Mouse (Mus musculus) v-Abl transformed pro-B cells (cell line): ENCODE measurements around the gene Fbxo2.
"Not testable (repeated sequence)": the region's sequence is repeated elsewhere in the genome, so short reads cannot be mapped to it uniquely, and the experiment has no call there.

Source experiments
- in situ Hi-C, 2 experiments: fragments of 400-800 bp; cut with MboI; formaldehyde crosslinking; loops; one replicate each; pipeline ENCODE4 v1.15.1; 2025; ENCODE audit not compliant: unreplicated experiment in 2 of 2

Gene Fbxo2

DNA sequence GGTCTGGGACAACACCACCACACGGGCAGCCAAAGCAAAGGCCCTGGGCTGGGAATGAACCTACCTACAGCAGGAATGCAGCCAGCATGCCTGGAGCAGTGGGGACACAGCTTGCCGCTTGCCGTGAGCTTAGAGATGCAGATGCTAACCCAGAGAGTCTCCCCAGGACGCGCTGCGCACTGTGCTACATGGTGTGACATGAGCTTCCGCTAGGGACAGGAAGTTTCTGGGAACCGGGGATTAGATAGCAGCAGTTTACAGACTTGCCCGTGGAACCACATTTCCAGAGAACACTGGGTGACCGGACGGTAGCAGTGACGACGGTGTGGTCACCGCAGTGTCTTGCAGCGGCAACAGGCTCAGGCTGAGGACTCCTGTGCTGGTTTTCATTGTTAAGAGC is 9.2 kb downstream of the Fbxo2 start:
- in situ Hi-C loops, result loop anchor here in 1 of 2 experiments (5.0 kb wide), 1 partner anchor 57 kb away; no protein-coding TSS in a partner anchor

DNA sequence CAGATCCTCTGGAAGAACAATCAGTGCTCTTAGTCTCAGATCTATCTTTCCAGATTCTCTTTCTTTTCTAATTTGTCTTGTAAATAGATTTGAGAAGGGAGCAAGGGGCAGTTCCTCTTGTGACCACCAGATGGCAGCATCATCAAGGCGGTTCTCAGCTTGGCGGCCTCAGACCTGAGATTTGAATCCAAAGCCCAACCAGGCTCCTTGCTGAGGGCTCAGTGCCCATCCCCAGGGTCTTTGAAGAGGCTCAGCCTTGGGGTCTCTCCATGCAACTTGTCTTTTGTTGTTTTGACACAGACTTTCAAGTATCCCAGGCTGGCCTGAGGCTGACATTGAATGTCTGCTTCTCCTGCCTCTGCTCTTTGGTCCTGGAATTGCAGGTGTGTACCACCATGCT is 10.4 kb downstream of the Fbxo2 start:
- in situ Hi-C loops, result loop anchor here (5.0 to 10.0 kb wide), 3 partner anchors 256 to 436 kb away; no protein-coding TSS in a partner anchor

DNA sequence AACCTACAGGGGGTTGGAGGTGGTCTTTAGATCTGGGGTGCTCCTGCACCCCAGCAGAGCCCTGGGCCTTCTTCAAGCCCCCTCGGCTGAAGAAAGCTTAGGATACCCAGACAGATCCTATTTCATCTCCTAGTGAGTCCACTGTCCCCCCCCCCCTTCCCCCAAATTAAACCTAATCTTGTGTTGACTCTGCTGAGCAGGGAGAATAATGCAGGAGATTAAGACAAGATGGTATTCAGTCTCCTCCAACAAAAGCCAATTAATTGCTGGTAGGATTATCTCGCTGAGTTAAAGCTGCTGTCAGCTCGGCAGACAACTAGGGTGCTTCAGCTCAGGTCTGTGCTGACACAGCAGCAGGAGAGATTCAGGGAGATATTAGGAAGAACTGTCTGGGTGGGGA is 10.8 kb downstream of the Fbxo2 start:
- in situ Hi-C loops, result loop anchor here (5.0 to 10.0 kb wide), 3 partner anchors 256 to 436 kb away; no protein-coding TSS in a partner anchor

DNA sequence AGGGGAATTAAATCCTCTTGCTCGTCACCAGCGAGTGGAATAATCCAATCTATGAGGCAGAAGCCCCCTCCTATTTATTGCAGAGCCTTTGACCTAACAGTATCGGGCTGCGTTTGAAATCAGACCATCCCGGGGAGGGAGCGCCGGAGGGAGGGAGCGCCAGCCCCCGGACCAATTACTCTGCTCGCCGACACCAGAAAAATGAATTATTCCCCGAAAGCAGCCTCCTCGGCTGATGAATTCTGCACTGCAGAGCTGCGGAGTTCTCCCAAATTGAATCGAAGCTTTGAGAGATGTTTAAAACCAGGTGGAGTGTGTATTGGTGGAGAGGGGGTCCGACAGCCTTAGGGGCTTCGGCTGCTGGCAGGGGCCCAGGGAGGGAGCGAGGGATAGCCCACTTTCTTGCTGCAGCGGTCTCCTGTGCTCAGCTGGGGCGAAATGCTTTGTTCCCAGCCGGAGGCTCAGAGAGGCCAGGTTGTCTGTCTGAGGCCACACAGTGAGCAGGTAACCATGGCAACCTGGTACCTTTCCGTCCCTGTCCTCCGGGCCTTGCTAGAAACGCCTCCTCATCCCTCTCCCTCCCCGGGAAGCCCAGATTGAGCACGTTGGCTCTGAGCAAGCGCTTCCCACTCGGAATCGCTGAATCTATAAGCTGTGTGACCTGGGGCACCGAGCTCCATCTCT is 13.5 kb downstream of the Fbxo2 start:
- in situ Hi-C loops, result loop anchor here (5.0 to 10.0 kb wide), 3 partner anchors 253 to 433 kb away; no protein-coding TSS in a partner anchor

DNA sequence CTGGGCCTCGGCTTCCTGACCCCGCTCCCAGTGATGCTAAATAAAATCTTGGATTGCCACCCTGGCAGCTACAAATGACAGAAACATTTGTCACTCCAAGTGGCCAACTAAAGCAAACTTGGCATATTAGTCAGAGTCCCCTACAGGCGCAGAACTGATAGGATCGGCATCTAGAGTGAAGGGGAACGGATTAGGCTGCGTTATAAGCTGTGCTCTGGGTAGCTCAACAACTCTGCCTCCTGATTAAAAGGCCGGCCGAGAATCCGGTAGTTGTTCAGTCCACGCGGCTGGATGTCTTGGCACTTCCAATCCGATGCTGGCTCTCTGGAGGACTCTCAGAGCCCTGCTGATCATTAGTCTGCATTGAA is 14.1 kb downstream of the Fbxo2 start:
- in situ Hi-C loops, result loop anchor here (5.0 to 10.0 kb wide), 3 partner anchors 253 to 433 kb away; no protein-coding TSS in a partner anchor

DNA sequence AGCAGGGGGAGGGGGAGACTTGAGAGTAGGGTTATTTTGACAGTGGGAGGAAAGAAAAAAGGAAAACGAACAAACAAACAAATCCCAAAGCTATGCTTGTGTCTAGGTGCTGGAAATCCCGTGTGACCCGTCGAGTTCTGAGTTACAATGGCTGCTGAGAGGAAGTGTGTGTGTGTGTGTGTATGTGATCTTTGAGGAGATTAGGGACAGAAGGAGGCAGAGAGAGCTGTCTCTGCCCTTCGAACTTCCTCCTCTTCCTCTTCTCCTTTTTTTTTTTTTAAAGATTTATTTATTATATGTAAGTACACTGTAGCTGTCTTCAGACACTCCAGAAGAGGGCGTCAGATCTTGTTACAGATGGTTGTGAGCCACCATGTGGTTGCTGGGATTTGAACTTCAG is 16.2 kb downstream of the Fbxo2 start:
- in situ Hi-C loops, result loop anchor here in 1 of 2 experiments (10.0 kb wide), 1 partner anchor 288 kb away; no protein-coding TSS in a partner anchor

DNA sequence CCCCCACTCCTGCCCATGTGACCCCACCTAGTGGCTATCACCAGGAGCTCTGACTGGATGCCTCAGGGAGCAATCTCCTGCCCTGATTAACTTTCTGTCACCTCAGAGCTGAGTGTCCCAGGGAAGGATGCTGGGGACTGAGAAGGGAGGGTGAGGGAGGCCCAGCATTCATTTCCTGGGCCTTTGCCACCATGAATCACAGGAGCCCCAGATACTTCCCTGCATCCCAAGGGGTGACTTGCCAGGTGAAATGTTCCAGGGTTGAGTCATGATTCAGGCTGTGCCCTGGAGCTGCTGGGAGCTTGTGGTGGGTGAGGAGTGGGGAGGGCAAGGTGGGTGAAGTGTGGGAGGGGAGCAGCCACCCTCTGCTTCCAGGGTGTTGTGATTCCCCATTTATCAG is 17.3 kb downstream of the Fbxo2 start:
- in situ Hi-C loops, result loop anchor here in 1 of 2 experiments (10.0 kb wide), 1 partner anchor 287 kb away; no protein-coding TSS in a partner anchor

DNA sequence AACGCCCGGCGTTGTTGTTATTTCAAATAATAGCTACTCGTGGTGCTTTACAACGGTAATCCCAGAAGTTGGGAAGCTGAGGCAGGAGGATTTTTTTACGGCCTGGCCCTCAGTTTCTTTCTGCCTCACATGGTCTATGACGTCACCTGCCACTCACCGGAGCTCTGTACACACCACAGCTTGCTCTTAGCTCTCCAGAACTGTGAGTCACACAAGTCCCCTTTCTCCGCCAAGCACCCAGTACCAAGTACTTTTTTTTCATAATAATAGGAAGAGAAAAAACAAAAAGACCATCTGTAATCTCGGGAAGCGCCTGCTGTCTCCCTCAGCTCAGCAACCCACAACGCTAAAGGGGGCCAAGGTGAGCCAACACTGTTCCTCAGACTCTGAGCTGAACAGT is 21.1 kb downstream of the Fbxo2 start:
- in situ Hi-C loops, result no loop called here

DNA sequence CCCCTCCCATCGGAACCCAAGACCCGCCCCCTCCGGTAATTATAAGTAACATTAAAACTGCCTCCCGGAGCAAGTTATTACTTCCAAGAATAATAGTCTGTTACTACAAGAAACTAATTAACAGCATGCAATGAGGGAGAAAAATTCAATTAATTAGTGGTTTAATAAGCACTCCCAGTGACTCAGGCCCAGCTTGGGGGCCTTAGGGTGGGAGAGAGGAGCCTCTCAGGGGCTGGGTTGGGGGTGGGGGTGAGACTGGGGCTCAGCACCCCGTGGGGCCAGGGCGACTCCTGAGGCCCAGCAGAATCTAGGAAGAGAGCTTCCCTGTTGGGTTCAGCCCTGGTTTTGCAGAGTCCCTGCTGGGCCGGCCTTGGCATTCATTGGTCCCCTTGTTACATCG is 21.9 kb downstream of the Fbxo2 start:
- in situ Hi-C loops, result no loop called here

DNA sequence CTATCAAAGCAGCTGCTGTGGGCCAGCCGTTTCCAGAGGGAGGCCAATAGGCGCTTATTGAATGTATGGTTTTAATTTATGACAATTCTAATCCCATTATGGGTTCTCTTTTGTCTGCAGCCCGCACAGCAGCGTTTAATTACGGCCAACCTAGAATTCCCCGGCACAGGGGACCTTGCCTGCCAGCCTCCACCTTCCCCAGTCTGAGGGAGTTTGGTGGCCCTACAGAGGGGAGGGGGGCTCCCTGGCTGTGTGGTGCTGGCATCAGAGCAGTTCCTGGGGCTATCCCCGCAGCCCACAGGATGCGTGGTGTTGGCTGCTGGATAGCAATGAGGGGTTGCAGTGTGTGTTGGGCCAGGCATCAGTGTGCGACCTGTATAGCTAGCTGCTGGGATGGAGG is 24.1 kb downstream of the Fbxo2 start:
- in situ Hi-C loops, result no loop called here

DNA sequence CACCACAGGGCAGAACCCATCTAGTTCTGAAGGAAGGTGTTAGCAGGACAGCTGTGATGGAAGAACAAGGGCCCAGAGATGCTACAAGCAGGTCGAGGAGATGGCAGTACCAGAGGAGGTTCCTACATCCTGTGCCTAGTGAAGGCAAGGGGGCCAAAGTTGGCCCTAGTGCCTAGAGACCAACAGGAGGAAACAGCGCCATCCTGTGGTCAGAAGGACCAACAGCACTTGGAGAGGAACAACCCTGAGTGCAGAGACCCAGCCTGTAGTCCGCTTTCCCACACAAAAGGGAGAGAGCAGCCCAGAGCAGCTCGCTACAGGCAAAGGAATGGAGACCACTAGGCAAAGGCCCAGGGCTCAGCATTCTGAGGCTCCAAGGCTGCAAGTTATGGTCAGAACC is 25.4 kb downstream of the Fbxo2 start:
- in situ Hi-C loops, result no loop called here

DNA sequence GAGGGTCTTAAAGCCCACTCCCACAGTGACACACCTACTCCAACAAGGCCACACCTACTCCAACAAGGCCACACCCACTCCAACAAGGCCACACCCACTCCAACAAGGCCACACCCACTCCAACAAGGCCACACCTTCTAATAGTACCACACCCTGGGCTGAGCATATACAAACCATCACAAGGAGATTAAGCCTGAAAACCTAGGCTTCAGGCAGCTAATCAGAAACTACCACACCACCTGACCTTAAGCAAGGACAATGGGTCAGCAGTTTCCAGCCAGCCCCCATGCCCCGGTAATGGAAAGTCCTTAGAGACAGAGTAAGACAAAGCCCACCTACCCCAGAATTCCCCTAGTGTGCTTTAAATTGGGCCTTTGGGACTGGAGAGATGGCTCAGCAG is 28.3 kb downstream of the Fbxo2 start:
- in situ Hi-C loops, result not testable (repeated sequence)

DNA sequence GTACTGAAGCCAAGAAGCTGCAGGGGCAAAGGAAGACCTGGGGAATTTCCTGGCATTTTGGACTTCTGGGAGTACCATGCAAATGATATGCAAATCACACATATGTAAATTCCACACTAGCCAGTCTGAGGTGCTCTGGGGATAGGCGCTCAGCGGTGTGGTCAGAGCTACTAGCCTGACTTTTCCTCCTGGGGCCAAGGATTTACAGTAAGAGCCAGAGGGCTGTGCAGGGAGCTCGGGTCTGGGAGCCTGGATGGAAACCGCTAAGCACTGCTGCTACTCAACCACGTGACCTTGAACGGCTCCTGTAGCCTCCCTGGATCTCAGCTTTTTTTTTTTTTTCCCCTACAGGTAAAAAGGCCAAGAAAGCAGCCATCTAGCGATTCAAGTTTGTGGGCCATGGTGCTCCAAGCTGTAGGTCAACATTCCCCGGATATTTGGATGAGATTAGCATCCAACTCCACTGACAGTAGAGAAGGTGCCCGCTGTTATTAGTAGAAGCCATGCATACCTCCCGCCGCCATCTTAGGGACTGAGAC is 32.4 kb downstream of the Fbxo2 start:
- in situ Hi-C loops, result no loop called here

DNA sequence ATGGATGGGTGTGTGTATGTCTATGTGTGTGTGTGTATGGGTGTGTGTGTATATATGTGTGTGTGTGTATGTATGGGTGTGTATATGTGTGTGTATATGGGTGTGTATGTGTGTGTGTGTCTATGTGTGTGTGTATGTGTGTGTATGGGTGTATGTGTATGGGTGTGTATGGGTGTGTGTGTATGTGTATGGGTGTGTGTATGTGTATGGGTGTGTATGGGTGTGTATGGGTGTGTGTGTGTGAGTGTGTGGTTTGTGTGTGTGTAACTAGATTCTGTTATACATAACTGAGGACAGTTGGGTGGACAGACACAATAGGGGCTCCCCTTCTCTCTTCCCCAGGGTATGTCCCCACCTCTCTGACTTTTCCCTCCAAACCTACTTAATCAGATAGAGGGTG is 34.0 kb downstream of the Fbxo2 start:
- in situ Hi-C loops, result no loop called here

DNA sequence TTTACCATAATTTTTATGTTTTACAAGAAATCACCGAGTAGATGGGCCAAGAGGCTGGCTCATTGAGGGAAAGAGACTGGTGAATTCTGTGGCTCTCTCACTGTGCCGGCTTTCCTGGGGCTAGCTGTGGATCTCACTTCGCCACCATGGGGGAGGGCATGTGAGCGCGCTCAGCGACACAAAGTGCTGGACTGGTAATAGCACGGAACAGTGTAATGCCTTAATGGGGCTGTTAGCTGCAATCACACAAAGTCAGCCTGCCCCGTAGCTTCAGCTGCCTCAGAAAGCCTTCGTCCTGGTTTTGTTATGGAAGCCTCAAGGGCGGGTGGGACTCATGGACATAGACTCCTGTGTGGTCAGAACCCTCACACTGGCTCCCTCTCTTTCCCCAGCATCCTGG is 38.3 kb downstream of the Fbxo2 start:
- in situ Hi-C loops, result no loop called here

DNA sequence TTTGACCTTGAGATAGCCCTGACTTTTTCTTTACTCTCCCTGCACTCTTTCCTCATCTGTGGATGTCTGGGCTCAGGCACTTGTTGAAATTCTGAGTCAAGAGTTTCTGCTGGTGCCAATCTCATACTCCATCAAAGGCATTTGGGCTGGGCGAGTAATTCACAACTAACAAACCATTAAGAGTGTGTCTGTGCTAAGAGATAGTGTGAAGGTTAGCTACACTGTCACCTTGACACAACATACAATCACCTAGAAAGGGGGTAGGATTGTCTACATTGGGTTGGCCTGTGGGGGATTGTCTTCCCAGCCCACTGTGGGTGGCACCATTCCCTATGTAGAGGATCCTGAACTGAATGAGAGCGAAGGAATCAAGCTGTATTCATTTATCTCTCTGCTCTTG is 43.1 kb downstream of the Fbxo2 start:
- in situ Hi-C loops, result no loop called here

DNA sequence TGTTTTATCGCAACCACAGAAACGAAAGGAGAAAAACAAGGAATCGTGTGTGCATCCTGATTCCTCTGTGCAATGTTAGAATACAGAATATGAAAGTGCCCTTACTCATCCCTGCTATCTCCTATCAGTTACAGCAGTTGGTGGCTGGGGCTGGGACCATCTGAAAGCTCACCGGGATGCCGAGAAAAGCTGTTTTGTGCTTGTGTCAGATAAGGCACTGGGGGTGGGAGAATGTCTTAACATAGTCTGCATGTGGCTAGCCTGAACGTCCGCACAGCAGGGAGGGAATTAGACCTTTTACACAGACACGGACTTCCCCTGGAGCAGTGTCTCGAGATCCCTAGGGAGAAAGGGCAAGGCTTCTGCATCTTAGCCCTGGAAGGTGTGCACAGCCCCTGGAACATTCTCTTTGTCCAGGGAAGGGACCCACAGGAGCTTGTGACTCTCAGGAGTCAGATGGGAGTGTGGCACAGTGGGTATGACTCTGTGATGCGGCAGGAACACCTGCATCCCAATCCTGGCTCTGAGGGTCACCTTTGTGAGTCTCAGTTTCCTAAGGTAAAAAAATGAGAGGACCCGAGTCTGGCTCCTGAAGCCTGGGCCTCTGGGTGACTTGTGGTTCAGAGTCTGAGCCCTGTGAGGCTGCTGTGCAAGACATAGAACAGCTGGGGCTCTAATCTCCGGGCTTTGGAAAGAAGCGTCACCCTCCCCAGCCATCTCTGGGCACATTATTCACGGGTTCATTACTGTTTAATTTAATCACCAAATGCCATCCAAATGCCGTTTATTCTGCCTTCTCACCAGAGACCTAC is 43.8 kb downstream of the Fbxo2 start:
- in situ Hi-C loops, result no loop called here

DNA sequence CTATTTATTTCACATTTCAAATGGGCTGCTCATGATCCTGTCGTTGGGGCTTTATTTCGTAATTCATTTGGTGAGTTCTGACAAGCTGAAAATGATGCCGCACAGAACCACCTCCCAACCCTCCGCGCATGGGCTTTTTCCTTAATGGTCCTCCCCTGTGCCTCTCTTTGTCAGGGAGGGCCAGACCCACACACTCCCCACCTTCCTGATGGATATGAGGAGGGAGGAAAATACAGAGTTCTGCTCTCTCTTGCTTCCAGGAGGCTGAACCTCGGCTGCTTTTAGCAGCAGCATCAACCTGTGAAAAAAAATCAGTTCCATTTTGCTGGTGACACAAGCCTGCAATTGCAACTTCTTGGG is 44.4 kb downstream of the Fbxo2 start:
- in situ Hi-C loops, result no loop called here

DNA sequence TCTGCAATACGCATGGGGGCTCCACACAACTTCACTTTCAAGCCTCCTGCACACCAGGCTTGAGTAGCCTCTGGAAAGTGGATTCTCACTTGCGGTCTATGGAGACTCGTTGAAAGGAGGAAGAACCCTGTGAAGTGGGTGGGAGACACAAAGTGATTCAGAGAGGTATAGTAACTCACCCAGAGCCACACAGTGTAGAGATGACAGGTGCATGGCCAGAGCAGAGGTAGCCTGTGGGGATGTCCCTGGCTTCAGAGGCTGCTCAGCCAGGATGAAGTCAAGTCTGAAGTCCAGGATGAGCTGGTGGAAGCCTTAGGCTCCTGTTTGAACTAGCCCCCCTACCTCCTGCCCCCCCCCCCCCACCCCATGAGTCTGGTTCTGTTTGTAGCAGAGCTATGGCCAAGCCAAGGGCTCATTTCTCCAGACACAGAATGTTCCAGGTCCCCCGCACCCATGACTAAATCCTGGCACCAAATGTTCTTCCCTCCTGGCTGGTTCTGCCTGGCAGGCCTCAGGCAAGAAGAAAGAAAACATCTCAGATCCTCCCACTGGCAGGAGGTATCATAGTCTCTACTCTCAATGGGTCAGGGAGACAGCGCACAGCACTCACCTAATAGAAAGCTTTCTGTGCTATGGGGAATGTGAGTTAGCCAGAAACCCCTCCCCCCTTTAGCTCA is 54.2 kb downstream of the Fbxo2 start:
- in situ Hi-C loops, result no loop called here

DNA sequence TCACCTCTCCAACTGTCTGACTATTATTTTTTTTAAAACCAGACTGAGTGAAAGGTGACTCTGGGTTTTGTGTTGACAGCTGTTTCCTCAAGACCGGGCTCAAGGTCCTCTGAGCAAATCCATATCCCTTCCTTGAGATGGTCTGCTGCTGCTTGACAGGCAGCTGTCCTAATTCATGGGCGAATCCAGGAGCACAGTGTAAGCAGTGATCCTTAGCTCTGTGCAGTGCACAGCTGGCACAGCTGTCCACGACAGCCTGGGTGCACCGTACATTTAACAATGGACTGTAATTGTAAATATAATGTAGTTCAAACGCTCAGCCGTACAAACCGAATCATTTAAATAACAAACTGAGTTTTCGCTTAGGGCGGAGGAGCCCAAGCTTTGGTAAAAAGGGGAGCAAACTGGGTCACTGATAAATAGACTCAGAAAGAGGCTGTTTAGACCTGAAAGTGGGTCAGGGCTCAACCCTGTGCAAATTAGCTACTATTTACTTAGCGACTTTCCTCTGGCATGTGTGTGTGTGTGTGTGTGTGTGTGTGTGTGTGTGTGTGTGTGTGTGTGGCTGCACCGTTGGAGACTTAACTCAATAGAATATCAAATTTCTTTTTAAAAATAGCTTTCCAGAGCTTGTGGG is 55.0 kb downstream of the Fbxo2 start:
- in situ Hi-C loops, result no loop called here
